Mouse (Mus musculus) layer of hippocampus, adult 9-11 months (tissue): ENCODE results near the gene Pnpo.

Source experiments
- DNase-seq: peaks from one replicate; pipeline ENCODE4 v3.0.0; 2022

Pnpo gene

GRCm38 (mm10) chr11:96901332-96901731, 42.5 kb downstream of the Pnpo start:
- DNase-seq = no peak

GRCm38 (mm10) chr11:96899449-96900306, 44.1 kb downstream of the Pnpo start:
- DNase-seq = no peak

- no peak for DNase-seq
Observed at GRCm38 (mm10) chr11:96895886-96896285, 47.9 kb downstream of the Pnpo start.

GRCm38 (mm10) chr11:96893203-96893842, 50.5 kb downstream of the Pnpo start:
- no peak for DNase-seq

- no peak for DNase-seq
Observed at GRCm38 (mm10) chr11:96891784-96892527, 51.8 kb downstream of the Pnpo start.
